Mouse (Mus musculus): ENCODE measurements around the gene Ccl17. TPM values are rescaled to one million over a fixed set of nuclear protein-coding genes. Genes with fewer than 3 reads are reported as not detected.
"Not testable (repeated sequence)": the region's sequence is repeated elsewhere in the genome, so short reads cannot be mapped to it uniquely, and the experiment has no call there.

The Ccl17 gene
- total RNA-seq, 1 experiment from 2014 or later: not detected

DNA sequence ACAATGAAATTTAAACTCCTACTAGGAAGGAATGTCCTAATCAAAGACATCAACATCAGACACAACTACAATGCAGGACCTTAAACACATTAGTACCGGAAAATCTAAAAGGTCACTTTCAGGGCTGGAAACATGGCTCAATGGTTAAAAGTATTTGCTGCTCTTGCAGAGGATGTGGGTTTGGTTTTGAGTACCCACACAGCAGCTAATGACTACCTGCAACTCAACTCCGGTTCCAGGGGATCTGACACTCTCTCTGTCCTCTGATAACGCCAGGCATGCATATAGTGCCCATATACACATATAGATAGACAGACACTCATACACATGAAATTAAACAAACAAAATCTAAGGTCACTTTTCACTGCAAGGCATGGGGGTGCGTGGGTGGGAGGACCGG is 16.0 kb downstream of the Ccl17 start:
- DNase-seq: no peak

DNA sequence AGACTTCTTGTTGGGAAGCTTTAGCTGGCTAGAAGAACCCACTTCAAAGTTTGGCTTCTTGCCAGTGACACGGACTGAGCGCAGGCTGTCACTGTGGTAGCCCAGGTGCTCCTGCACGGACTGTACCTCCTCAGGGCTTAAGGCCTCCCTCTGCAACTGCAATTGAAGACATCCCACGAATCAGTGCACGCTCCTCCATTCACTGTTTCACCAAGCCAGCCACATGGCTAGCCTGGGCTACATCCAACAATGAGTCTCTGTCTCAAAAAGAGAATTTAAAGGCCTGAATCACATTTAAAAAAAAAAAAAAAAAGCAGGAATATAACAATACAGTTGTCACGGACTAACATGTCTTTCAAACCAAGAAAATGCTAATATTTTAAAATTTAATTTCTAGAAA is 18.0 kb downstream of the Ccl17 start:
- no peak for DNase-seq

DNA sequence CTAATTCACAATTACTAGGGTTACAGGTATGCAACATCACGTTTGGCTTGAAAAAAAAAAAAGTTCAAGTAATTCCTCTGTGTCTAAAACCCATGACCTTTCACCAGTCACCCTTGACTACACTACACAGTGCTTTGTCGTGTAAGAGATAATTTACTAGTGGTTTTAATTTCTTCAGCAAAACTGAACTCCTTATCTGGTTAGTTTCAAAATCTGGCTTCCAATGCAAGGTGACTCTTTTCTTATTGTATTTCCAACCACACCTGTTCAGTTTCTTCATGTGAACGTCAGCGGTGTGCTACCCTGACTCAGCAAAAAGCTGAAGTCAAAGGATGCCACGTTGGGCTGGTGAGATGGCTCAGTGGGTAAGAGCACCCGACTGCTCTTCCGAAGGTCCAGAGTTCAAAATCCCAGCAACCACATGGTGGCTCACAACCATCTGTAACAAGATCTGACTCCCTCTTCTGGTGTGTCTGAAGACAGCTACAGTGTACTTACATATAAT is 23.7 kb downstream of the Ccl17 start:
- DNase-seq: not testable (repeated sequence)

DNA sequence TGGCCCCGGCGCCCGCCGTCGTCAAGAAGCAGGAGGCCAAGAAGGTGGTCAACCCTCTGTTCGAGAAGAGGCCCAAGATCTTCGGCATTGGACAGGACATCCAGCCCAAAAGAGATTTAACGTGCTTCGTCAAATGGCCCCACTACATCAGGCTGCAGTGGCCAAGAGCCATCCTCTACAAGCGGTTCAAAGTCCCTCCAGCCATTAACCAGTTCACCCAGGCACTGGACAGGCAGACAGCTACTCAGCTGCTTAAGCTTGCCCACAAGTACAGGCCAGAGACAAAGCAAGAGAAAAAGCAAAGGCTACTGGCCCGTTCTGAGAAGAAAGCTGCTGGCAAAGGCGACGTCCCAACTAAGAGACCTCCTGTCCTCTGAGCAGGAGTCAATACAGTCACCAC is 25.5 kb downstream of the Ccl17 start:
- DNase-seq: not testable (repeated sequence)

DNA sequence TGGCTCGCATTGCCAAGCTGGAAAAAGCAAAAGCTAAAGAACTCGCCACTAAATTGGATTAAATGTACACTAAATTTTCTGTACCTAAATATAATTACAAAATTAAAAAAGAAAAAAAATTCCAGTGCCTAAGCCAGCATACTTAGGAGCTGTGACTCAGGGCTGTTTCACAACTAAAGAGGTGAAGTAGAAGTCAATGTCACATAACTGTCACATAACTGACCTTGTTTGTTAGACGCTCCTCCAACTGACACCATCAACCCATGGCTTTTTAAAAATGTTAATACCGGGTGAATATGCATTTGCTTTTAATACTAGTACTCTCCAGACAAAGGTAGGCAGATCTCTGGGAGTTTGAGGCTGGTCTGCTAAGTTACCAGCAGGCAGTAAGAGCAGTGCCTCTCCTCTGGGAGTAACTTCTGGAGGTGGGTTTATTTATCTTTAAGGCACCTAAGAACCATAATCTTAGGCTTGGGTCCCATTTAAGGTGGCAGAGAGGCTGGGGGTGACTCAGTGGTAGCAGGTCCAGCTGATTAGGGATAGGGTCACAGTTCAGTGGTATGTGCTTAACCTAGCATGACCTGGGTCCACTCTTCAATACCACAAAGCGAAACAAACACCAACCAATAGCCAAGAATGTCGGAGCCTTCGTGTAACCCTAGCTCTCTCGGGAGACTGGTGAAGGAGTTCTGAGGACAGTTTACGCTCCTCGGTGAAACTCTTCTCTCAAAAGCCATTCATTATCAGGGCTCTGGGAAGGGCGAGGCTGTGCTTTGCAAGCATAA is 26.4 kb downstream of the Ccl17 start:
- peak; percentile 42 for DNase-seq

DNA sequence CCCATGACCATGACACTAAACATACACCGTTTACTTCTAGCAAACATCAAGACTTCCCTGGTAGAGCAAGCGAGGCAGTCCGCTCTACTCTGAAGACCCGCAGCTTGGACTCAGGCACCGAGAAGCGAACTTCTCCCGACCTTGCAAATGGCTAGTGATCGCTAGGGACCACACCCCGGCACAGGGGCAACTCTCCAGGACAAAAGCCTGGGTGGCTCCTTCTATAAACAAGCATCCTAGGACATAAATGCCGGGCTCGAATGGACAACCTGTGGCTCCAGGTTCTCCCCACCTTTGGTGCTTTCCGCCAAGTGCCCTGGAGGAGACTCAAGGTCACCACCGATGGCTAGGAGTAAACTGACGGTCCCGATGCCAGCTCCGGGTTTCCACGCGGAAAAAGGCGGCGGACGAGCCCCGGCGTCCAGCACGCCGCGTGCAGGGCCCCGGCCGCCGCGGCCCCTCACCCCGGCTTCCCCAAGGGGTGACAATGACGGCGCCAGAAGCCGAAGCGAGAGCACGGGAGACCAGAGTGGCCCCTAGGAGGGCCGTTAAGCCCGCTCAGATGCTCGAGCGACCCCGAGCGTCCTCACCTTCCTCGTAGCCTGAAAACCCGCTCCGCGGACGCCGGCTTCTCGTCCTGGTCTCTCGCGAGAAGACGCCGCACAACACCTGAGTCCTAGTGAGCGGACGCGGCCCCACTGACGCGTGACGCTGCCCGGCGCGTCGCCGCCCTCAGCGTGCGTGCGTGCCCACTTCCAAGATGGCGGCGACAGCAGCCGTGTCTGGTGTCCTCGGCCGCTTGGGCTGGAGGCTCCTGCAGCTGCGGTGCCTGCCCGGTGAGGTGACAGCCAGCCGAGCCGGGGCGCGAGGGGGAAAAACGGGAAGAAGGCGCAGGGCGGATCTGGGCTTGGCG is 27.7 kb downstream of the Ccl17 start, which contains the start of the genes Coq9 and Ciapin1:
TSS of gene Coq9 (plus strand) at position 660 of the 913 bp plus-strand sequence.
TSS of gene Ciapin1 (minus strand) at position 697 of the 913 bp plus-strand sequence.
- peak; percentile 96 for DNase-seq

DNA sequence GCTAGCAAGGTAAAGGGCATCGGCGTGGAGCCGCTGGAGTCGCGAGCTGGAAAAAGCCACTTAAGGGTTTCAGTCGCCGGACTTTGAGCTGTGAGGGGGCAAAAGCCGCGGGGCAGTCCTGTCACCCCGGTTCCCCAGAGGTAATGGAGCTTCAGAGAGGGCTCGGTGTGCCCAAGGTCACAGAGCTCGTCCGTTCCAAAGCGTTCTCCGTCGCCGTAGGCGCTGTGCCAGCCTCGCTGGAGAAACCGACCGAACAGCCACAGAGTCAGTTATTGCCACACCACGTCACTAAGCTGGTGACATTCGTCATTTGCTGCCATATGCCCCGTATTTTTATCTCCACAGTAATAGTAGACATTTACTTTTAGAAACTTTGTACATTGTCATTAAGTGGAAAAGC is 28.3 kb downstream of the Ccl17 start:
- DNase-seq: peak; percentile 92

DNA sequence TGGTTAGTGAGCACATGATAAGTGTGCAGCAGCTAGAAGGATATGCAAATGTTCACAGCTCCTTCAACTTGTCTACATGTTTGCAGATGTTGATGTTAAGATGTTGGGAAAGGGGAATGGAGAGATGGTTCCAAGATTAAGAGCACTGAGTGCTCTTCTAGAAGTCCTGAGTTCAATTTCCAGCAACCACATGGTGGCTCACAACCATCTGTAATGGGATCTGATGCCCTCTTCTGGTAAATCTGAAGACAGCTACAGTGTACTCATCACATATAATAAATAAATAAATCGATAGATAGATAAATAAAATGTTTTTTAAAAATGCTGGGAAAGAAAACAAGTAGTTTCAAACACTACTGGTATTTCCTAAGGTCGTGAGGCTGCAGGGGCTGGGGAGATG is 30.9 kb downstream of the Ccl17 start:
- no peak for DNase-seq

DNA sequence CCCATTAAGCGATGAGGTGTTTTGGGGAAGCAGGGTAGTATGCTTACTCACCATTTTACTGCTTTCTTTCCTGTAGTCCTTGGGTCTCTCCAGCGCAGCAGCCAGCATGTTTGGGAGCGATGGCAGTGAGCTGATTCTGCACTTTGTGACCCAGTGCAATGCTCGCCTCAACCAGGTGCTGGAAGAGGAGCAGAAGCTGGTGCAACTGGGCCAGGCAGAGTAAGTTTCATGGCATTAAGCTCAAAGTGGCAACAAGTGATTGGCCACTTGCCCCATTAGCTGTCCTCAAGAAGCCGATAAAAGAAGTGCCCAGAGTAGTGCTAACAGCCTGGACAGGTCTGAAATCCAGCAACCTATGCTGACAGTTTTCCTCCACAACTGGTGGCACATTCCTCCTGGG is 39.8 kb downstream of the Ccl17 start:
- no peak for DNase-seq

DNA sequence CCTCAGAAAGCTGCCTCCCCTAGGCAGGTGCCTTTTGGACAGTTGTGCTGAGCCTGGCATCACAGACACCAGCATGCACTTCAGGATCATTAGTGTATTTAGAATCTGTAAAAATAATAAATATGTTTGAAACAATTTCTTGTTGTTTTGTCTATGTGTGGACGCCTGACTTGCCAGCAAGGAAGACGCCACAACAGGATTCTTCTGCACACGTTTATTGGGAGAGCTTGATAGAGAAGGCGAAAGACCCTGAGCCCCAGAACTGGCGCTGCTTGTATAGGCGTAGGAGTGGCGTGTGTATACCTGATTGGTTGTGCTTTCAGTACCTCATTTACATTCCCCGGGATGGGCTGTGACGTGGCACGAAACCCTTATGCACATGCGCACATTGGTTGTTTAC is 44.5 kb downstream of the Ccl17 start:
- not testable (repeated sequence) for DNase-seq

DNA sequence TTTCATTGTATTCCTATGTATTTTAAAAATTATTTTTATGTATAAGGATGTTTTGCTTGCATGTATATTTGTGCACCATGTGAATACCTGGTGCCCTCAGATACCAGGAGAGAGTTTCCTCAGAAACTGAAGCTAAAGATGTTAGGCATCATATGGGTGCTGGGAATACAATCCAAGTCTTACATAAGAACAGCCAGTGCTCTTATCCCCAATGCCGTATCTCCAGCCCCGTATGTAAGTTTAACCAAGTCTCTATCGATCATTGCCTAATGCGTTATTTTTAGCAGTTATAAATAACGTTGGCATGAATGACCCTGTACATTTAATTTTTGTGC is 46.7 kb downstream of the Ccl17 start:
- DNase-seq: no peak

DNA sequence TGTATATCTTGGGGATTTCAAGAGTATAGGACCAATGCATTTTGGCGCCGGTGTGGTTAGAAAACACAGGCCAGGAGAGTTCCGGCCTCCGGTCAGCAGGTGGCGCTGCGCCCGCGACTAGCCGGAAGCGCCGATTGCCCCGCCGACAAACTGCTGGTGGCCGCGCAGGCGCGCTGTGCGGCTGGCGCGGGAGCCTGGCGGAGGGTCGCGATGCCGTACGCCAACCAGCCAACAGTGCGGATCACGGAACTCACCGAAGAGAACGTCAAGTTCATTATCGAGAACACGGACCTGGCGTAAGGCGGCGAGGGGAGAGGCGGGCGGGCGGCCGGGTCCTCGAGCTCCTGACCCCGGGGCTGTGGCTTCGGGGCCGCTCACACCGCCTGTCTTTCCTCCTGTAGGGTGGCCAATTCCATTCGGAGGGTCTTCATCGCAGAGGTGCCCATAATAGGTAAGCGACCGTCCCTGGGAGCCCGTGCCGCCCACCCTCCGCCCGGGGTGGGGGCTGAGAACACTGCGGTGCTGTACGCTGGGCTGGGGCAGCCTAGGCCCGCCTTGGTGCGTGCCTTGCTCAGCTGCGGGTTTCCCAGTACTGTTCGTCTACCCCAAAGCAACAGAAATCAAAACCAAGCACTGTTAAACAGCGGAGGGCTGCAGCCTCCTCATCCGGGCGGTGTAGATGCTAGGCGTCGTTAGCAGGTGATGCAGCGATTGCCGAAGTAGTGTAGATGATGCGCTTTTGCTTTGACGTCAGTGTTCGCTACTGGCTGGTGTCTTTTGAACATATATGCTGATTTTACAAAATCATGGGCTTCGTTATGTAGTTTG is 47.3 kb downstream of the Ccl17 start, which contains the start of gene Polr2c:
TSS of gene Polr2c (plus strand) at position 105 of the 828 bp plus-strand sequence.
- DNase-seq: peak; percentile 94

DNA sequence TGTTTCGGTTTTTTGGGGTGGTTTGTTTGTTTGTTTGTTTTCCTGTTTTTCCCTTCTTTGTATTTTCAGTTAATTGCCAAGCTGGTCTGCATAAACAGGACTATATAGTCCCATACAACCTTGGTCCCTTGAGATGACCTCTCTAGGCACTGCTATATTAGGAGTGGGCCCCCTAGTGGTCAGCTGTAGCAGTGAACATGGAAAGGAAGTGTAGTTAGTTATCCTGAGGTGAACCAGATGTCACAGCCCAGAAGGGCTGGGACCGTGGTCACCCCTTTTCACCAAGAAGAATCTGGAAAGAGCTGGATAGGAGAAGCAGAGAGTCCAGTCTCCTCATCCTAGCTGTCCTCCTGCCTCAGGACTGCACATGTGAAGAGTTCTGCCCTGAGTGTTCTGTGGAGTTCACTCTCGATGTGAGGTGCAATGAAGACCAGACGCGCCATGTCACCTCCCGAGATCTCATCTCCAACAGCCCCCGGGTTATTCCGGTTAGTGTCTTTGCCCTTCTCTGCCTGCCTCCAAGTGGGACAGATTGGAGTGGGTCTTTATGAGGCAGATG is 51.2 kb downstream of the Ccl17 start:
- peak; percentile 86 for DNase-seq

Other genes with a start within 250 kb of the Ccl17 start
- 20.5 and 21.7 TPM in 2 replicates for gene Rspry1, start 208.5 kb upstream of the Ccl17 start, total RNA-seq (2021)
- 42.3 and 45.9 TPM in 2 replicates for gene Fam192a, start 208.5 kb upstream of the Ccl17 start, total RNA-seq (2021)
- 60.1 and 71.0 TPM in 2 replicates for gene Arl2bp, start 143.9 kb upstream of the Ccl17 start, total RNA-seq (2021)
- gene Pllp, start 114.2 kb upstream of the Ccl17 start, total RNA-seq (2021): 0.86 and 1.6 TPM in 2 replicates
- 0.37 and 2.3 TPM in 2 replicates for gene Ccl22, start 64.9 kb upstream of the Ccl17 start, total RNA-seq (2021)
- gene Cx3cl1, start 38.4 kb upstream of the Ccl17 start, total RNA-seq (2021): 16.2 and 19.2 TPM in 2 replicates
- gene Coq9, start 27.9 kb downstream of the Ccl17 start, total RNA-seq (2021): 269 and 282 TPM in 2 replicates
- 107 and 122 TPM in 2 replicates for gene Ciapin1, start 27.9 kb downstream of the Ccl17 start, total RNA-seq (2021)
- 58.3 and 65.8 TPM in 2 replicates for gene Polr2c, start 47.0 kb downstream of the Ccl17 start, total RNA-seq (2021)
- 19.7 and 20.7 TPM in 2 replicates for gene Dok4, start 65.9 kb downstream of the Ccl17 start, total RNA-seq (2021)
- gene Ccdc102a, start 107.6 kb downstream of the Ccl17 start, total RNA-seq (2021): 8.1 and 10.1 TPM in 2 replicates
- gene Adgrg5, start 113.2 kb downstream of the Ccl17 start, total RNA-seq (2021): 0.26 and 1.6 TPM in 2 replicates
- 35.5 and 54.3 TPM in 2 replicates for gene Adgrg1, start 164.3 kb downstream of the Ccl17 start, total RNA-seq (2021)
- 4.0 and 4.2 TPM in 2 replicates for gene Adgrg3, start 207.2 kb downstream of the Ccl17 start, total RNA-seq (2021)
- not detected in 2 replicates for gene Drc7, start 244.7 kb downstream of the Ccl17 start, total RNA-seq (2021)